Mouse (Mus musculus): ENCODE data around the gene Dgkq. TPM values are rescaled to one million over a fixed set of nuclear protein-coding genes. Genes with fewer than 3 reads are reported as not detected.

Gene Dgkq
- total RNA-seq, 2 experiments from 2014 or later = 52.6 to 55.0 TPM

DNA sequence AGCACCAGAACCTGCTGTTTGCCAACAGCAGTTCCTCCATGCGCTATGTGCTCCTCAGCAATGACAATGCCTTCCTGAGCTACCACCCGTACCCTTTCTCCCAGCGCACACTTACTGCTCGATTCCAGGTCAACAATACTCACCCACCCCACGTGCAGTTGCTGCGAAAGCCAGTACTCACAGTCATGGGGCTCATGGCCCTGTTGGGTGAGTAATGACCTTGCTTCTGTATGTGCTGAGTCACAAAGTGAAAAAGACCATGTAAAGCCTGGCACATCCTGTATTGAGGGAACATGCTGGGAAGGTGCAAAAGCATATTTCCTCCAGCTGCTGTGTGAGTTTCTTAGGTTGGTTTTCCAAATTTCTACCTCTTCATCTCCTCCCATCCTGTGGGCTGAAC lies 11.4 kb upstream of the Dgkq start:
- DNase-seq = no peak

- no peak for DNase-seq
Observed at GRCm38 (mm10) chr5:108679909-108680308, 10.4 kb upstream of the Dgkq start.

DNA sequence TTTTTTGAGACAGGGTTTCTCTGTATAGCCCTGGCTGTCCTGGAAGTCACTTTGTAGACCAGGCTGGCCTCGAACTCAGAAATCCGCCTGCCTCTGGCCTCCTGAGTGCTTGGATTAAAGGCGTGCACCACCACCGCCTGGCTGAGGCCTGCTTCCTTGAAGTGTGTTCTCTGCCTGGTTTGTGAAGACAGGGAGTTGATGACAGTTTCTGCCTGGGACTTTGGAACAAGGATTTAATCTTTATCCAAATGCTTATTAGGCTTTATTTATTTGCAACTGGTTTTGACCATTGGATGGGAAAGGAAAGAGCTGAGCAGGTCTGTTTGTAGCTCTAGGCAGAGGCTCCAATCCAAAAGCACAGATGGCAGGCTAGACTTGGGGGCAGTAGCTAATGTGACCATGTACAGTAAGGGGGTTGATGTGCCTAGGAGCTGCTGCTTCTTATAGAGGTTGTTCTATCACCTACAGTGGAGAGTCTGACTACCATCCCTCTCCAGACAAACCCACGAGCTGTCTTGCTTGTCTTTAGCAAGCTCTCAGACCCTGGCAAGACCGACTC lies 8.9 kb upstream of the Dgkq start:
- no peak for DNase-seq

GRCm38 (mm10) chr5:108677605-108678295 lies 8.3 kb upstream of the Dgkq start:
- peak; percentile 75 to 81 for DNase-seq

DNA sequence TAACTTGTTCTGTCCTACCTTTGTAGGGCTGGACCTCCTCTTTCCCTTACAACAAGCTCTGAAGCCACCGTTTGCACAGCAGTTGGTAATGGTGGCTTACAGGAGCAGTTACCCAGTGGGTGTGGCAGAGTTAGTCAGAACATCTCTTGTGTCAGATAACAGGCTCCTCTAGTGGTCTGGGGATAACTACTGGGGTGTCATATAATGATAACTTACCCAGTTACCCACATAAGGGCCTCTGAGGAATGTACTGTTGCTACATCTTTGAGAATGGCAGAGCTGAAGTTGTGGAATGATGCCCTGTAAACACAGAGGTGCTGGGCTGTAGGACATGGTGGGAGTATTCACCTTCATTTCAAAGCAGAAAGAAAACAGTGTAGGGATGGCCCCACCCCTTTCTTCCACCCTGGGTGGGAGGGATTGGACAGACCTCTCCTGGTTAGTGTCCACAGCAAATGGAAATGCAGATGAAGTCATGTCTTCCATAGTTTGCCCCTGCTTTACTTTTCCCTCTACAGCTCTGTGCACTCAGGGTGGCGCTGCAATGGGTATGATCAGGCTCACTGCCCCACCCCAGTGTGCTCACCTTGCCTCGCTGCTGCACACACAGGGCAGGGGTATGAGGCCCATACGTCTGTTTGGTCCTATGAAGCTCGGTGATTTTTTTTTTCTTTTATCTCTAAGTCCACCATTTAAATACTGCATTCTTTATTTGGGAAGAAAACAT lies 7.5 kb upstream of the Dgkq start:
- no peak for DNase-seq

GRCm38 (mm10) chr5:108675251-108675816 lies 5.9 kb upstream of the Dgkq start, which contains the start of gene Slc26a1:
Gene Slc26a1 (minus strand): TSS chr5:108675569.
- no peak for DNase-seq

DNA sequence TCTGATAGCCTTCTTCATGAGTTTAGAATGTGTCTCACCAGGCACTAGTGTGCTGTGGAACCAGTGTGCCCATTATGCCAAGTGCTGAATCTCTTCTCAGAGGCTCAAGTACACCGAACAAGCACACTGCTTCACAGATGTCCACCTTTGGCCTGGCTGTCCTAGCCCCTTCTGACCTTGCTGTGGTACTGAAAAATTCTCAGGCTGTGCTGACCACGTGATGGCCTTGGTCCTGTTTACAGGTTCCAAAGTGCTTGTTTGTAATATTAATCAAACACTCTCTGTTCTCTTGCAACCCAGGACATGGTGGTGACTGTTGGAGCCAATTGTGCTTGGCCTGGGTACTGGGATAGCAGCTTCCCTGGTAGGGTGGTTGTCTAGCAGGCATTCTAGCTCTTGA lies 5.2 kb upstream of the Dgkq start:
- no peak for DNase-seq

GRCm38 (mm10) chr5:108671757-108672156 lies 2.3 kb upstream of the Dgkq start:
- DNase-seq = no peak

DNA sequence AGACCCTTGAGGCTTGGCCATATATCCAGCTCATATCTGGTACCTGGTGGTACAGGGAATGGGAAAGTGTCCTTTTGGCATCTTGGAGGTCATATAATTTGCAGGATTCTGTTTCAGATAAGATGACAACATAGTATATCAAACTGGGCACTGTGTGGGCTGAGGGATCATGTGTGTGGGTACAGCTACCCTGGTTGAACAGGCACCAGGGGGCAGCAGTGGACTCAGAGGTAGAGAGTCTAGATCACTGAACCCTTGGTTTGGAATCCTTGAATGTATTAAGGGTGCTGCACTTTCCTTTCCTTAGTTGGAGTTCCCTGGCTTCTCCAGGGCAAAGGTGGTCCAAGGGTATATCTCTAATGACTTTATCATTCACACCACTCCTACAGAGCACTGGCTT lies 1.3 kb upstream of the Dgkq start:
- DNase-seq = no peak

- DNase-seq = no peak
Observed at GRCm38 (mm10) chr5:108669986-108670385, 514 bp upstream of the Dgkq start.

DNA sequence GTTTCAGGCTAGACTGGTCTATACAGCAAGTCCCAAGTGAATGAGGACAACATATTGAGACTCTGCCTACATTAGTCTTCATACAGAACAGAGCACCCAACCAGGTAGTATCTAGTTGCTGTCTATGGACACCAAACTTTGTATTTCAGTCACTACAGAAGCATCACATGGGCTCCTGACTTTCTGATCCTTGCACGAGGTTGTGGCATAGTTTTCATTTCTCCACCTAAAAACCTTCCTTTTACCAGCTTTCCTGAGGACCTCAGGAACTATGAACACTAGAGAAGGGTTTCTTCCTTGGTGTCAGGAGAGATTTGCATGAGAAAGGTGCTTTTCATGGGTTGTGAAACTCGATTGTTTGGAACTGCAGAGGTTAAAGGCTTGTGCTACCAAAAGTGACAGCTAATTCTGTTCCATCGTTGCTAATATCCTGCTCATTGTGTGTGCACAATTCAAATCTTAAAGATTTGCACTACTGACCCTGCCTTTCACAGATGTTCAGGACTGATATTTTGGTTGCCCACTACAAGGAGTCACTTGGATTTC lies 1.0 kb downstream of the Dgkq start:
- DNase-seq = no peak

DNA sequence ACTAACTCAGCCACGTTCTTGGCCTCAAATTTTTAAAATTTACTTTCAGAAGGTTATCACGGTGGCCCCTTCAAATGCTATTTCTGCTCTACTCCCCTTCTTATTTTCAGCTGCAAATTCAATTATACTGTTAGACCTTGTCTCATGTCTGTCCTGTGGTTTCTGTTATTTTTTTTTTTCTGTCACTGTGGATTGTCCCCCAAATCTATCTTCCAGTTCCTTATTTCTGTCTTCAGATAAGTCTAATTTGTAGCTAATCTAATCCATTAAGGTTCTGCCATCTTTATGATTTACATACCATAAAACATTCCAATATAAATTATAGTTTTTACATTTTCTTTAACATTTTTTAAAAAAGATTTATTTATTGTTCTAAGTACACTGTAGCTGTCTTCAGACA lies 2.1 kb downstream of the Dgkq start:
- DNase-seq = no peak

- no peak for DNase-seq
Observed at GRCm38 (mm10) chr5:108665066-108665465, 4.4 kb downstream of the Dgkq start.

DNA sequence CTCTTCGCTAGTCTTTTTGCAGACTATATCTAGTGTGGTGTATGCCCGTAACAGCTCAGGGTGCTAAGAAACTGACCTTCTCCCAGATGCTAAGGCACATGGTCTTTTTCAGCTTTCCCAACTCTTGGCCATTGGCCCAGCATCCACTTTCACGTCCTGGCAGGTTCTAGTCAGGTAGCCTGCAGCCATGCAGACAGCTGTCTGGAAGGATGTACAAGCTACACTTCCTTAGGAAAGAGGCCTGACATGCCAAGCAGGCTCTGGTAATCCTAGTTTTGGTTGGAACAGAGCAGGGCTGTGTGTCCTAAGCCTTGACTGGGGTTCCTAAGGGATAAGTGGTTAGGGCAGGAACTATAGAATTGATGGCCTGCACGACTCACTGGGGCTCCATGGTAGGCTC lies 6.7 kb downstream of the Dgkq start:
- DNase-seq = no peak

- DNase-seq = peak; percentile 89 to 90
Observed at GRCm38 (mm10) chr5:108660632-108661268, 8.7 kb downstream of the Dgkq start.

- no peak for DNase-seq
Observed at GRCm38 (mm10) chr5:108659698-108660631, 9.5 kb downstream of the Dgkq start, which contains the start of gene Idua. Gene Idua (plus strand): TSS chr5:108660331.

DNA sequence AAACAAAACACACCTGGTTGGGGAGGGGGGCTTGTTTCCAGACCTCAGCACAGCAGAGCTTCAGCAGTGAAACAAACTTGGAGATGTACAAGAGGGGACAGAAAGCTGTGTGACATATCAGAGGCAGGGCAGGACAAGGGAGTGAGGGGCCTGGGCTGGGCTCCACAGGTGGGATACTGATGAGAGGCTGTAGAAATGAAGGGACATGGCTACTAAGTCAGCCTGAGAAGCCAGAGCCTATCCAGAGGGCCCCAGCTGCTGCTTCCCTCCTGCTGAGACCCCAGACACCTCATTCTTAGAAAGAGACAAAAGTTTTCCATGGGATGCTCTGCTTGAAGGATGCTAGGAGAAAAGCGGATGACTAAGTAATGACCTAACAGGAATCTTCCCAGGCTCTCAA lies 10.9 kb downstream of the Dgkq start:
- peak in 1 of 2 experiments; percentile 1 for DNase-seq

- no peak for DNase-seq
Observed at GRCm38 (mm10) chr5:108657406-108657805, 12.1 kb downstream of the Dgkq start.

DNA sequence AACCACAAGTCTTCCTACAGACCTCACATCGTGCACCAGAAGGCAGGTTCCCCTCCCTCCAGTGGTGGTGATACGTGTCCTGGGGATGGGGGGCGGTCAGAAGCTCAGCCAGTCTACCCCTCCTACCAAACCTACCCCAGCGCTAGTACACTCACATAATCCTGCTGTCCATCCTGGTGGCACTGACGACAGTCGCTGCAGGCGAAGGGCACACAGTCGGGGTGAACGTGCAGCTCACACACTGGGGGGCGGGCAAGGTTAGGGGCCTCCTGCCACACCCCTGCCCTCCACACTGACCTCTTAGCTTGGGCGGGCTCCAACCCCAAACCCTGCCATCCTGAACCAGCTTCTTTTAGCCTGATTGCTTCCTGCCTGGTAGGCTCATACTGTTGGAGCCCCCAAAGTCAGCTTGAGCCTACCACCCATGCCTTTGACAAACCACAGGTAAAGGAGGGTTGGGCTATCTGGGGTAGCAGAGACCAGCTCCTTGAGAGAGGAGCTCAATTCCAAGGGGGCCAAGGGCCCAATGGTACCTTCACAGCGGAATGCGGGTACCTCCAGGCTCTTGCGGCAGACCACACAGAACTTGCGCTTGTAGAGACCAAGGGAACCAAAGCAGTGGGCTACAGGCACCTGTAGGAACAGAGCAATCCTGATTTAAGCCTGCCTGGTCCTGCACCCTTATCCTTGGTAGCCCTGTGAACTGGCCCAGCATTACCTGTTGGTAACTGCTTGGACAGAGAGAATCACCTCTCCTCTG lies 13.4 kb downstream of the Dgkq start:
- DNase-seq = peak in 1 of 2 experiments; percentile 4

GRCm38 (mm10) chr5:108655381-108655780 lies 14.1 kb downstream of the Dgkq start:
- DNase-seq = peak in 1 of 2 experiments; percentile 2
